Mouse (Mus musculus): ENCODE measurements around the gene Dll4. TPM values are rescaled to one million over a fixed set of nuclear protein-coding genes. Genes with fewer than 3 reads are reported as not detected.

The Dll4 gene
- total RNA-seq (2017), result not detected in 2 replicates

DNA sequence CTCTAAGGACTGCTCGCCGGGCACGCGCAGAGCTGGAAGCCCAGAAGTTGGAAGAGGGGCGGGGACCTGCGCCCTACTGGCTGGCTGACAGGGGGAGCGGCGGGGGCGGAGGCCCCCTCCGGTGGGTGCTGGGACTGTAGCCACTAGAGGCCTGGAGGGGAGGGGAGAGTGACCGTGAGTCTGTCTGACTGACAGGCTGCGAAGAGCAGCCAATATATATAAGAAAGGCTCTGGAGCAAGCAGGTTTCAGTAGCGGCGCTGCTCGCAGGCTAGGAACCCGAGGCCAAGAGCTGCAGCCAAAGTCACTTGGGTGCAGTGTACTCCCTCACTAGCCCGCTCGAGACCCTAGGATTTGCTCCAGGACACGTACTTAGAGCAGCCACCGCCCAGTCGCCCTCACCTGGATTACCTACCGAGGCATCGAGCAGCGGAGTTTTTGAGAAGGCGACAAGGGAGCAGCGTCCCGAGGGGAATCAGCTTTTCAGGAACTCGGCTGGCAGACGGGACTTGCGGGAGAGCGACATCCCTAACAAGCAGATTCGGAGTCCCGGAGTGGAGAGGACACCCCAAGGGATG lies at the start of gene Dll4:
TSS of gene Dll4 (plus strand) at position 217 of the 576 bp plus-strand sequence.
- no peak for ATAC-seq (ENCODE audit: extremely low read depth, insufficient number of reproducible peaks, low FRiP score, poor library complexity, severe bottlenecking)

DNA sequence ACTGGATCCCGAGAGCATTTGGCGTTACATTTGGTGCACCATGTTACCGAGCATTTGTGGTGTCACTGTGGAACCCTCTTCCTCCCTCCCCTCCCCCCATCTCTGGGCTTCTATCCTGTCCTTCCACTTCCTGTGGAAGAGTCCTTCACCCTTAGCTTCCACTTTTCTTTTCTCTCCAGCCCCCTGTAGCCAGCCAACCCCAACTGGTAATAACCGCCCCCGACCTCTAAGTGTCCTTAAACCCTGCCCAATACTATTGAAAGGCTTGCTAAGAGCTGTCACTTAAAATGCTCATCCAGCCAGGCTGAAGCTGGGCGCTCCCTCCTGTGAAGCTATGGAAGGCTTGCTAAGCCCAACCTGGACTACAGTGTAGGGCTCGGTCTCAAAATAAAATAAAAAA lies 48.7 kb upstream of the Dll4 start:
- no peak for ATAC-seq (ENCODE audit: extremely low read depth, insufficient number of reproducible peaks, low FRiP score, poor library complexity, severe bottlenecking)

DNA sequence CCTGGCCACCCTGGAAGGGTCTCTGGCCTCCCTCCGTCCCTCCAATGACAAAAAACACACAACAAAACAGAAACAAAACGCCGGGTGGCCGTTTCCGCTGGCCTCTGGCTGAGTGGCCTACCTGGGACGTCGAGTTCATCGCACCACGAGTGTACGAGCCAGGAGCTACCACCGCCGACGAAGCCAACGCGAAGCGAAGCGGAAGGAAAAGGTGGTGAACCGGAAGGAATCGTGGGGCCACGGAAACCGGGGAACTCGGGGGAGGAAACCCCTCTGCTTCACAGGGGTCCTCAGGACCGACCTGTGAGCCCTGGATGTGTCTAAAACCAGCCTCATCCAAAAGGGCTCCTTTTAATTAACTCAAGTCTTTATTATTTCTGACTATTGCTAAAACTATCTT lies 47.8 kb upstream of the Dll4 start:
- ATAC-seq (ENCODE audit: extremely low read depth, insufficient number of reproducible peaks, low FRiP score, poor library complexity, severe bottlenecking), result no peak

DNA sequence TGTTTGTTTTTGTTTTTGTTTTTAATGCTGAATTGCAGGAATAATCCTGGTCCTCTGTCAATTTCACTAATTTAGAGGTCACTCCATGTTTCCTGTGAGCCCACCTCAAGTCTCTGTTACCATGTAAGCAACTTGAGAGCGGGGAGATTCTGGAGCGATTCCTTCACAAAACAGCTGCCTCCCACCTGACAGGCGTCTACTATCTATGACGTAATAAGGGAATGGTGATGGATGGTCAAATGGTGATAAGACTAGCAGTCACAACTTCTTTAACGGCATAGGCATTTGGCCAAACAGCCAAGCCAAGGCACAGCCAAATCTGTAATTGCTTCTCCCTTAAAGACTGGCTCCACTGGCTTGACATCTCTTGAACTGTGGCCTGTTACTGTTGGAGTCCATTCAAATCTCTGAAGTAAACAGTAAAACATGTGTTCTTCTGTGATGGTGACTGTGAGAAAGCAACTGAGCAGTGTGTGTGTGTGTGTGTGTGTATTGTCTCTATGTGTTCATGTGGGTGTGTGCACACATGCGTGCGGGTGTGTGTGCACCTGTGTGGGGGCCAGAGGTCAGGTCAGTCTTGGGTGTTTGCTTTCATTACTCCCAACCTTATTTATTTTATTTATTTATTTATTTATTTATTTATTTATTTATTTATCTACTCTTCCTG lies 43.6 kb upstream of the Dll4 start:
- ATAC-seq (ENCODE audit: extremely low read depth, insufficient number of reproducible peaks, low FRiP score, poor library complexity, severe bottlenecking), result no peak

DNA sequence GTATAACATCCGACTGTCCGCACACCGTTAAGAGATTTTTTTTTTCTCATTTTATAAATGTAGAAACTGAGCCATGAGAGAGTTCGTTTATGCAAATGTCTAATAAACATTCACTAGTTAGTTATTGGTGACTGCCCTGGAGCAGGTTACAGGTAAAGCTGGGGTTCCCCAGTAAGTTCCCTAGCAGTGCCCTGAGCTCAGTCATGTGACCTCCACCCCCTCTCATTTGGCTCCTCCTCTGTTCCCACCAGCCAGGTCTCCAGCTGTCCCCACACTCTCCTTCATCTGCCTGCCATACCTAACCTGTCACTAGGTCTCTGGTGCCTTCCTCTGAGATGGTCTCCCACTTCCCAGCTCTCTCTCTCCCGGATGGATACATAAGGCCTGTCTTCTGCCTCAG lies 38.2 kb upstream of the Dll4 start:
- no peak for ATAC-seq (ENCODE audit: extremely low read depth, insufficient number of reproducible peaks, low FRiP score, poor library complexity, severe bottlenecking)

DNA sequence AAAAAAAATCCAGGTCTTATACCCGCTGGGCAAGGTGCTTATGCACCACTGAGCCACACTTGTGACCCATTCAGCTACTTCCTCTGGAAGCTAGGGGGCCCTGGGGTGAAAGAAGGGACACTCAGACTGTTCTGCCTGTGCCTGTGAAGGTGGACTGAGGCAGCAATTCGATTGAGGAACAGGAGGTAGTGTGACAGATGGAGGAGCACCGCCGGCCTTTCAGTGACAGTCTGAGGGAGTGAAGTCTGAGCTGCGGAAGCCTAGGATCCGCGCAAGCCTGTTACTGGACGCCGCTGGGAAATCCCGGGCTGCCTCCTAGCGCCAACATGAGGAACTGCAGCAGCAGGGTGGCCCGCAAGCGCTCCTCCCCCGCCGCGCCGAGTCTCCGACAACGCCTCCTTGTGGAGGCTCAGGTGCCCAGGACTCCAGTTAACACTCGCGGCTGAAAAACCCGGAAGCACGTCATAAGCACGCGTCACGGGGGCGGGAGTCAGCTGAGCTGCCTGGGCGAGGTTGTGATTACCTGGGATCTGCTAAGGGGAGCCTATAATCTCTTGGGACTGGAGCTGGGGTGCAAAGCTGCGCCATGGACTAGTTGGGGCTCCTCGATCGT lies 37.2 kb upstream of the Dll4 start, which contains the start of gene Vps18:
TSS of gene Vps18 (plus strand) at position 471 of the 613 bp plus-strand sequence.
- peak; percentile 93 for ATAC-seq (ENCODE audit: extremely low read depth, insufficient number of reproducible peaks, low FRiP score, poor library complexity, severe bottlenecking)

DNA sequence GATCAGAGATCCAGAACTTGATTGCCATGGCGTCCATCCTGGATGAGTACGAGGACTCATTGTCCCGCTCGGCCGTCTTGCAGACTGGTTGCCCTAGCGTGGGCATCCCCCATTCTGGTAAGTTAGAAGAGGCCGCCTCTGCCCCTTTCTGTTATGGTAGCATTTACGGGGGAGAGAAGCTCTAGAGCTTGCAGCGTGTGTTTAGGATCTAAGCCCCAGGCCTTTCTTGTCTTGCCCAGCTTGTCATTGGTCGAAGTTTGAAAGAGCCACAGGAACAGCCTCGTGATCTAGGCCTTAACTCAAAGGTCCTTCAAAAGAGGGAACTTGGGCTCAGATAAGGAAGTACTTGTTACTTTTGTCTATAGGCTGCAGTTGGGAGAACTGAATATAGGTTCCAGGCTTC lies 36.6 kb upstream of the Dll4 start:
- ATAC-seq (ENCODE audit: extremely low read depth, insufficient number of reproducible peaks, low FRiP score, poor library complexity, severe bottlenecking), result peak; percentile 53

DNA sequence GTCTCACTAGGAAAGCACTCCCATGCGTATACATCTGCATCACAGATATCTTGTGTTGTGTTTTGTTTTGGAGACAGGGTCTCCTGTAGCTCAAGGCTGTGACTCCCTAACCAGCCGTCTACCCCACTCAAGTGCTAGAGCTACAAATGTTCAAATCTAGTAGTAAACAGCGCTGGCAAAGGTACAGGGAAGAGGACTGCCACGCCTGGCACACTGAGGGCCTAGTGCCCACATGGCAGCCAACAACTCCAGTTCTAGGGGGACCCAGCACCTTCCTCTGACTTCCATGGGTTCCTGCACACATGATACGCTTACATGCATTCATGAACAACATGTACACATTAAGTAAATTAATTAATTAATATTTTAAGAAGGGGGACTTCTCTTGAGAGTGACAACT lies 33.3 kb upstream of the Dll4 start:
- no peak for ATAC-seq (ENCODE audit: extremely low read depth, insufficient number of reproducible peaks, low FRiP score, poor library complexity, severe bottlenecking)

DNA sequence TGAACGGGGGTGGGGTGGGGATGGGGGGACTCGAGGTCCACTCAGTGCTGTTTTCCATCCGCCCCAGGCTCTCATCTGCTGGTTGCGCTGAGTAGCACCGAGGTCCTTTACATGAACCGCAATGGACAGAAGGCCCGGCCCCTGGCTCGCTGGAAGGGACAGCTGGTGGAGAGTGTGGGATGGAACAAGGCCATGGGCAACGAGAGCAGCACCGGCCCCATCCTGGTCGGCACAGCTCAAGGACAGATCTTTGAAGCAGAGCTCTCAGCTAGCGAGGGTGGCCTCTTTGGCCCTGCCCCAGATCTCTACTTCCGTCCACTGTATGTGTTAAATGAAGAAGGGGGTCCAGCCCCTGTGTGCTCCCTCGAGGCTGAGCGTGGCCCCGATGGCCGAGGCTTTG lies 32.7 kb upstream of the Dll4 start:
- ATAC-seq (ENCODE audit: extremely low read depth, insufficient number of reproducible peaks, low FRiP score, poor library complexity, severe bottlenecking), result no peak

DNA sequence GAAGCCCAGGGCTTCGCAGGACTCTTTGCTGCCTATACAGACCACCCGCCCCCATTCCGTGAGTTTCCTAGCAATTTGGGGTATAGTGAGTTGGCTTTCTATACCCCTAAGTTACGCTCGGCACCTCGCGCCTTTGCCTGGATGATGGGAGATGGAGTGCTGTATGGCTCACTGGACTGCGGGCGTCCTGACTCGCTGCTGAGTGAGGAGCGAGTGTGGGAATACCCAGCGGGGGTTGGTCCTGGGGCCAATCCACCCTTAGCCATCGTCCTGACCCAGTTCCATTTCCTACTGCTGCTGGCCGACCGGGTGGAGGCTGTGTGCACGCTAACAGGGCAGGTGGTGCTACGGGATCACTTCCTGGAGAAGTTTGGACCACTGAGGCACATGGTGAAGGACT lies 32.3 kb upstream of the Dll4 start:
- ATAC-seq (ENCODE audit: extremely low read depth, insufficient number of reproducible peaks, low FRiP score, poor library complexity, severe bottlenecking), result no peak

DNA sequence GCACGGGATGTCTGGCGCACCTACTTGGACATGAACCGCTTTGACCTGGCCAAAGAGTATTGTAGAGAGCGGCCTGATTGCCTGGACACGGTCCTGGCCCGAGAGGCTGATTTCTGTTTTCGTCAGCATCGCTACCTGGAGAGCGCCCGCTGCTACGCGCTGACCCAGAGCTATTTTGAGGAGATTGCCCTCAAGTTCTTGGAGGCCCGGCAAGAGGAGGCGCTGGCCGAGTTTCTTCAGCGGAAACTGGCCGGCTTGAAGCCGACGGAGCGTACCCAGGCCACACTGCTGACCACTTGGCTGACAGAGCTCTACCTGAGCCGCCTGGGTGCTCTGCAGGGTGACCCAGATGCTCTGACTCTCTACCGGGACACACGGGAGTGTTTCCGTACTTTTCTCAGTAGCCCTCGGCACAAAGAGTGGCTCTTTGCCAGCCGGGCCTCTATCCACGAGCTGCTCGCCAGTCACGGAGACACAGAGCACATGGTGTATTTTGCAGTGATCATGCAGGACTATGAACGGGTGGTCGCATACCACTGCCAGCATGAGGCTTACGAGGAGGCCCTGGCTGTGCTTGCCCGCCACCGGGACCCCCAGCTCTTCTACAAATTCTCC lies 31.7 kb upstream of the Dll4 start:
- no peak for ATAC-seq (ENCODE audit: extremely low read depth, insufficient number of reproducible peaks, low FRiP score, poor library complexity, severe bottlenecking)

DNA sequence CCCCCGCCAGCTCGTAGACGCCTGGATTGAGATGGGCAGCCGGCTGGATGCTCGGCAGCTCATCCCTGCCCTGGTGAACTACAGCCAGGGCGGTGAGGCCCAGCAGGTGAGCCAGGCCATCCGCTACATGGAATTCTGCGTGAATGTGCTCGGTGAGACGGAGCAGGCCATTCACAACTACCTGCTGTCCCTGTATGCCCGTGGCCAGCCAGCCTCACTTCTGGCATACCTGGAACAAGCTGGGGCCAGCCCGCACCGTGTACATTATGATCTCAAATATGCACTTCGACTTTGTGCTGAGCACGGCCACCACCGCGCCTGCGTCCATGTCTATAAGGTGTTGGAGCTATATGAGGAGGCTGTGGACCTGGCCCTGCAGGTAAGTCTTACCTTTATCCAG lies 31.2 kb upstream of the Dll4 start:
- ATAC-seq (ENCODE audit: extremely low read depth, insufficient number of reproducible peaks, low FRiP score, poor library complexity, severe bottlenecking), result no peak

DNA sequence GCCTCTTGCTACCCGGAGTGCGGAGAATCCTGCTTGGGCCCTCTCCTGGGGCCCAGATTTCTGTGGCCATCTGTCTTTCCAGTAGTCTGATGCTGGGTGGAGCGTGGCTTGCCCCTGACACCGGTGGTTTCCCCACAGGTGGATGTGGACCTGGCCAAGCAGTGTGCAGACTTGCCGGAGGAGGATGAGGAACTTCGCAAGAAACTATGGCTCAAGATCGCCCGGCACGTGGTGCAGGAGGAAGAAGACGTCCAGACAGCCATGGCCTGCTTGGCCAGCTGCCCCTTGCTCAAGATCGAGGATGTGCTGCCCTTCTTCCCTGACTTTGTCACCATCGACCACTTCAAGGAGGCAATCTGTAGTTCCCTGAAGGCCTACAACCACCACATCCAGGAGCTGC lies 28.8 kb upstream of the Dll4 start:
- no peak for ATAC-seq (ENCODE audit: extremely low read depth, insufficient number of reproducible peaks, low FRiP score, poor library complexity, severe bottlenecking)

DNA sequence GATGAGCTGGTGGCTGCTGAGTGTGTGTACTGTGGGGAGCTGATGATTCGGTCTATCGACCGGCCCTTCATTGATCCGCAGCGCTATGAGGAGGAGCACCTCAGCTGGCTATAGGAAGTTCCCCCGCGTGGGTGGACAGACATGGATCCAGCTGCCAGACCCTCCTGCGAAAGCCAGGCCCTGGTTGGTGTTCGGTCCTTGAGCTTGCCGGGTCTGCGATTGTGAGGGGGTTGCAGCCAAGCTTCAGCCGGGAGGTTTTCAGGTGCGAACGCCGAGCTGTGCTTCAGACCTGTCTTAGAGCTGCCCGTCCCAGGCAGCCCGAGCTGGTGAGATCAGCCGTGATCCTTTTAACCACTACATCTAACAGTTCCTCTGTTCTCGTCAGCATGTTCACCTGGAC lies 28.1 kb upstream of the Dll4 start:
- ATAC-seq (ENCODE audit: extremely low read depth, insufficient number of reproducible peaks, low FRiP score, poor library complexity, severe bottlenecking), result no peak

DNA sequence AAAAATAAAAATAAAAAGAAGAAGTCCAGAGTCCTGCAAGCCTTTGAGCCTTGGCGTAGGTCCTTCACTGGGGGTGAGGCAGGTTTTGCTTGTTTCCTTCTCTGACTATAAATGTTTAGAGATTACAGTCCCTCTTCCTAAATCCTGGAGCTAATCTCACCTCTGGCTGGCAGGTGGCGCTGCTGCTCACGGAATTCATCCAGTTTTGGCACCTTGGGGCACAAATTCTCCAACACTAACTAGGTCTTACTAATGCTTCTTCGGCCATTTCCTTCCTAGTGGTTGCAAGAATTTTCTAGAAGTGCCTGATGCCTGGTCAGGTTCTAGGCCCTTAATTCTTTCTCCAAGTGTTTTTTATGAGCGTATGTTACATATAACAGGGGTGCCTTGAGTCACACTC lies 27.3 kb upstream of the Dll4 start:
- ATAC-seq (ENCODE audit: extremely low read depth, insufficient number of reproducible peaks, low FRiP score, poor library complexity, severe bottlenecking), result peak; percentile 14; the same call in 1 of the 2 replicates

DNA sequence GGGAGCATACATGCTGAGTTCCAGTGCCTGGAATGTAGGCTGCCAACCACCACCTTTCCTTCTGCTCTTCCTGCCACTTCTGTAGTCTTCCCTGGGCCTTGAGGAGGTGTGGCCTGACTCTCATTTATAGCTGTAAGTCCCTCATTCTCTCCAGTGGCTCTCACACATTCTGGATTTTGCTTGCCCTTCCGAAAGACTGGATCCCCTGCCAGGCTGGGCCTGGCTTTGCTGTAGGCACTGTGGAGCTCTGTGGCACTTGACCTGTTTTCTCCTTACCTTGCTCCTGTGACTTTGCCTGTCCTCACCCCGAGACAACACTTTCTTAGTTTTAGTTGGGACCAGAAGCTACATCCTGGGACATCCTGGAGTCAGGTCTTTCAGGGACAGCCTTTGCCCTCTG lies 26.7 kb upstream of the Dll4 start:
- no peak for ATAC-seq (ENCODE audit: extremely low read depth, insufficient number of reproducible peaks, low FRiP score, poor library complexity, severe bottlenecking)

DNA sequence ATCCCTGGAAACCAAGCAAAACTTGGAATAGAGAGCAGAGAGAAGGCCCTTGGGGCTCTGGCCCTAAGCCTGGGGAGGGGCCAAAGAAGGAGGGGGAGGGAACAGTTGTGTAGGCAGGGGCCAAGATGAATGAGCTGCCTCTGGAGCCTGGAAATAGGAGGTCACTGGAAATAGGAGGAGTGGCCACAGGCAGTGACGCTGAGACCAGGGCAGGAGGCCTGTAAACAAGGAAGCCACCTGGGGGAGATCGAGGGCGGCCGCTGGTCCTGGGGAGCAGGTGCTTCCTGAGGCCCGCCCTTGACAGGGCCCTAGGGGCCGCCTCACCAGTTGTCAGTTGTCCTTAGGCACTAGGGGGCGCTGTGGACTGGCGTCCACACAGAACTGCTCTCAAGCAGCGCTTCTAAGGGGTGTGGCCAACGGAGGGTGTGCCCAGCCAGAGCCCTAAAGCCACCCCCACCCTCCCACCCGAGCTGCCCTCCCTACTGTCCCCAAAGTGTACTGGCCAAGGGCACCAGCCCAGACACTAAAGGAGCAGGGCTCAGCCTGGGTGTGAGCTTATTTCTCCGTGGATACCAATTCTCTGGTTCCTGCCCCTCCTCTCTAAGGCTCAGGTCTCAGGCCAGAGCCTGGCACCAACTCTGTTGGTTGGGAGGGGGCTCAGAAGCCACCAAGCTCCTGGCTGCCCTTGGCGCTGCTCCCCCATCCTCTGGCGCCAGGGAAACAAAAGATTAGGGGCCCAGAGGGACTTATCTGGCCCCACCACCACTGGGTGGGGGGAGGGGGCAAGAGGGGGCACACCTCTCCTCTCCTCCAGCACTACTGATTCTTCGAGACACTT lies 25.4 kb upstream of the Dll4 start:
- ATAC-seq (ENCODE audit: extremely low read depth, insufficient number of reproducible peaks, low FRiP score, poor library complexity, severe bottlenecking), result peak; percentile 87

DNA sequence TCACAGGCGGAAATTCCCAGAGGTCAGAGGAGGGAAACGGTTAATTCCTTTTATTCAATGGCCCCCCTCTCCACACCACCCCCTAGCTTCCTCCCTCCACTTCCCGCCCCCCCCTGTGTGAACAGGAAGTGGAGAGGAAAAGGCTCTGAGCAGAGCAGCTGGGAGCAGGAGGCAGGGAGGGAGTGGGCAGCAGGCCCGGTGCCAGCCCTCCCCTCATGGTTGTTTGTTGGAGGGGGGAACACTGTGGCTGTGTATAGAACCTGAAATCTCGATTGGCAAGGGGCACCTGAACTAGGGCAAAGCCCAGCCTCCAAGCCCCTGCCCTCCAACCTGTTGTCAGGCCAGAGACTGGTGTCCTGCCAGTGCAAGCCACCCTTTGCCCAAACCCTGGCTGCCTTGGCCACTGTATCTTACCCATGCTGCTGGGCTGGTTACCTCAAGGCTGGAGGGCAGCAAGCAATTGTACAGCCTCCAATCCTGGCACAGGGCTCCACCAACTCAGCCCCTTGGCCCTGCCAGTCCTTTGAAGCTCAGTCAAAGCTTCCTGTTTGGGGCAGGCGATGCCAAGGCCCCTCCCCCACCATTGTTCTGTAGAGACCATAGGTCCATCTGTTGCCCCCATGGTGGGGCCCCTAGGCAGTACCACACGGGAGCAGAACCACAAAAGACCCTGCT lies 24.6 kb upstream of the Dll4 start:
- no peak for ATAC-seq (ENCODE audit: extremely low read depth, insufficient number of reproducible peaks, low FRiP score, poor library complexity, severe bottlenecking)

DNA sequence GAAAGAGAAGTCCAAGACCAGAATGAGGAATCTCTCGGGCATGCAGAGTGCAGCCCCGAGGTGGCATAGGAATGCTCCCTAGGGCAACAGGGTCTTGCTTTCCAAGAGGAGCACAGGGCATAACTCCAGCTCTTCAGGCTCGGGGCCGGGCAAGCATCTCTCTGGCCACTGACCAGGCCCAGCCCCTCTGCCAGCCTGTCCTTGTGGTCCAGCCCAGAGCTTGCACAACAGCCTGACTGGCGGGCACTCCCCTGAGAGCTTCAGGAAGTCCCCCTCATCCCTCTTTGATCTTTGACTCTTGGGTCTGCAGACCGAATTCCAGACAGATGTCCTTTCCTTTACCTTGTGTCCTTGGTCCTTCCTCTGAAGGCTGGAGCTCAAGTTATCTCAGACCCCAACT lies 22.7 kb upstream of the Dll4 start:
- ATAC-seq (ENCODE audit: extremely low read depth, insufficient number of reproducible peaks, low FRiP score, poor library complexity, severe bottlenecking), result no peak

Measured in neutrophil, adult 5-6 weeks (primary cell).